ENCODE assay signal across 8 mouse cellular contexts in genomic region chr13:35905378-35905777, GRCm38 (mm10). TPM values are rescaled to one million over a fixed set of nuclear protein-coding genes. Genes with fewer than 3 reads are reported as not detected.
DNase-seq lines count a peak whose midpoint lies in the region; ATAC-seq and TF ChIP-seq lines count a peak whose summit lies in the region.

No protein-coding gene starts in this region.

- H3K4me2 ChIP-seq in forebrain, embryonic 13.5 days = peak overlapping the region; percentile 65
- peak overlapping the region; percentile 58 for H3K4me2 ChIP-seq in limb, embryonic 11.5 days (ENCODE audit: low read depth, severe bottlenecking)
- H3K4me2 ChIP-seq in neural tube, embryonic 13.5 days = peak overlapping the region; percentile 76

- peak overlapping the region; percentile 69 for H3K9ac ChIP-seq in MEL (ENCODE audit: control insufficient read depth, low read depth, low read length, poor library complexity, severe bottlenecking)
- H3K9ac ChIP-seq in forebrain, embryonic 13.5 days = peak overlapping the region; percentile 65
- peak overlapping the region; percentile 58 for H3K9ac ChIP-seq in limb, embryonic 11.5 days (ENCODE audit: low read length)
- peak overlapping the region; percentile 68 for H3K9ac ChIP-seq in neural tube, embryonic 13.5 days

- no peak for DNase-seq in heart, embryonic 10.5 days (ENCODE audit: low spot score)
- no peak for DNase-seq in heart, postnatal 25 days (ENCODE audit: low spot score)
- DNase-seq in MEL (ENCODE audit: low read depth, low spot score) = no peak
- DNase-seq in limb, embryonic 11.5 days (ENCODE audit: low spot score) = no peak
- no peak for DNase-seq in spleen, postnatal 36 days (ENCODE audit: low spot score in 2 of 2)
- no peak for DNase-seq in urinary bladder, postnatal 25 days (ENCODE audit: low spot score)

- WGBS in heart, embryonic 10.5 days = under 1% methylated on average over 13 of the region's 13 CpGs
- 2% methylated on average over 13 of the region's 13 CpGs for WGBS in forebrain, embryonic 13.5 days
- 3% methylated on average over 13 of the region's 13 CpGs for WGBS in limb, embryonic 11.5 days
- whole genome bisulfite sequencing in neural tube, embryonic 13.5 days = 2% methylated on average over 13 of the region's 13 CpGs

- H3K79me2 ChIP-seq in MEL (ENCODE audit: control insufficient read depth, insufficient read depth, low read length, poor library complexity) = no peaks in the 10 kb centered on the region; the same call in 1 of the 2 replicates

- no peaks in the 10 kb centered on the region for H3K9me3 ChIP-seq in heart, embryonic 10.5 days
- H3K9me3 ChIP-seq in MEL (replicated peaks; ENCODE audit: insufficient read depth, low read length) = no peaks in the 10 kb centered on the region
- H3K9me3 ChIP-seq in forebrain, embryonic 13.5 days (replicated peaks) = no peaks in the 10 kb centered on the region
- no peaks in the 10 kb centered on the region for H3K9me3 ChIP-seq in limb, embryonic 11.5 days (ENCODE audit: control insufficient read depth, low read length)
- no peaks in the 10 kb centered on the region for H3K9me3 ChIP-seq in neural tube, embryonic 13.5 days

- no peak for ATAC-seq in forebrain, embryonic 13.5 days
- no peak for ATAC-seq in limb, embryonic 11.5 days (ENCODE audit: insufficient number of reproducible peaks, low FRiP score, low TSS enrichment, low read depth)
- no peak for ATAC-seq in neural tube, embryonic 13.5 days (ENCODE audit: low read depth)

- H3K27me3 ChIP-seq in heart, embryonic 10.5 days (ENCODE audit: insufficient read depth, poor library complexity, severe bottlenecking) = no peaks in the 10 kb centered on the region
- H3K27me3 ChIP-seq in MEL (ENCODE audit: control insufficient read depth in 1 of 2, insufficient read depth in 2 of 2, low read length in 2 of 2) = no peaks in the 10 kb centered on the region
- no peaks in the 10 kb centered on the region for H3K27me3 ChIP-seq in forebrain, embryonic 13.5 days
- H3K27me3 ChIP-seq in limb, embryonic 11.5 days (ENCODE audit: control insufficient read depth, insufficient read depth, low read length) = no peaks in the 10 kb centered on the region
- no peaks in the 10 kb centered on the region for H3K27me3 ChIP-seq in neural tube, embryonic 13.5 days

- intact Hi-C loops in heart, postnatal 25 days (cut with DNase I) = loop anchor here (5.0 kb wide), 1 partner anchor 163 kb away; no protein-coding TSS in a partner anchor

- TF ChIP-seq CTCF in MEL (IDR thresholded peaks at IDR 0.05 in 2 of 3, conservative IDR thresholded peaks at IDR 0.05 in 1 of 3; ENCODE audit: control insufficient read depth in 1 of 3, insufficient read depth in 1 of 3, low read depth in 2 of 3, low read length in 3 of 3, poor library complexity in 1 of 3, severe bottlenecking in 1 of 3) = no peak

- no peak for TF ChIP-seq RAD21 in MEL (IDR thresholded peaks at IDR 0.05; ENCODE audit: low read depth, low read length)

- peak overlapping the region; percentile 75 for H3K27ac ChIP-seq in heart, embryonic 10.5 days
- H3K27ac ChIP-seq in MEL (ENCODE audit: control insufficient read depth, low read depth, low read length) = peak overlapping the region; percentile 56
- no peak overlapping the region for H3K27ac ChIP-seq in forebrain, embryonic 13.5 days
- H3K27ac ChIP-seq in limb, embryonic 11.5 days (replicated peaks; ENCODE audit: low read depth, low read length) = no peak overlapping the region
- H3K27ac ChIP-seq in neural tube, embryonic 13.5 days (replicated peaks) = no peak overlapping the region

- no peak for TF ChIP-seq POLR2A in MEL (IDR thresholded peaks at IDR 0.05; ENCODE audit: control insufficient read depth in 1 of 2, insufficient read depth in 1 of 2, low read depth in 1 of 2, low read length in 2 of 2, poor library complexity in 1 of 2)

- H3K4me1 ChIP-seq in heart, embryonic 10.5 days = no peaks in the 10 kb centered on the region
- H3K4me1 ChIP-seq in MEL (ENCODE audit: control insufficient read depth in 1 of 2, insufficient read depth in 2 of 2, low read length in 2 of 2) = peaks cover 2 to 8% of the 10 kb centered on the region in 2 experiments
- H3K4me1 ChIP-seq in forebrain, embryonic 13.5 days = peaks cover 7% of the 10 kb centered on the region; the same call in 1 of the 2 replicates
- H3K4me1 ChIP-seq in limb, embryonic 11.5 days (ENCODE audit: control insufficient read depth, insufficient read depth, low read length) = no peaks in the 10 kb centered on the region
- no peaks in the 10 kb centered on the region; the same call in 1 of the 2 replicates for H3K4me1 ChIP-seq in neural tube, embryonic 13.5 days (replicated peaks)

- peak overlapping the region; percentile 67 for H3K4me3 ChIP-seq in heart, embryonic 10.5 days
- peak overlapping the region; percentile 69 to 91 for H3K4me3 ChIP-seq in MEL (ENCODE audit: control insufficient read depth in 1 of 2, insufficient read depth in 1 of 2, low read depth in 2 of 2, low read length in 2 of 2)
- H3K4me3 ChIP-seq in forebrain, embryonic 13.5 days = peak overlapping the region; percentile 65
- peak overlapping the region; percentile 58 for H3K4me3 ChIP-seq in limb, embryonic 11.5 days (ENCODE audit: low read depth, low read length)
- H3K4me3 ChIP-seq in neural tube, embryonic 13.5 days = peak overlapping the region; percentile 65

- no peaks in the 10 kb centered on the region for H3K36me3 ChIP-seq in heart, embryonic 10.5 days
- H3K36me3 ChIP-seq in MEL (ENCODE audit: control insufficient read depth in 1 of 2, insufficient read depth in 2 of 2, low read length in 2 of 2) = peaks cover 0 to 3% of the 10 kb centered on the region in 2 experiments; a peak in 1 of 4 replicates
- H3K36me3 ChIP-seq in forebrain, embryonic 13.5 days (ENCODE audit: poor library complexity, severe bottlenecking) = no peaks in the 10 kb centered on the region
- H3K36me3 ChIP-seq in limb, embryonic 11.5 days (ENCODE audit: control insufficient read depth, insufficient read depth, low read length) = no peaks in the 10 kb centered on the region
- no peaks in the 10 kb centered on the region for H3K36me3 ChIP-seq in neural tube, embryonic 13.5 days

- TF ChIP-seq EP300 in MEL (IDR thresholded peaks at IDR 0.05; ENCODE audit: low read depth in 1 of 2, low read length in 2 of 2) = no peak

TF ChIP-seq in MEL, 35 proteins besides CTCF, POLR2A, EP300 and RAD21:
- no peak for TF ChIP-seq NRF1 (IDR thresholded peaks at IDR 0.05; ENCODE audit: insufficient read depth, low read depth, low read length, poor library complexity, severe bottlenecking)
- no peak for TF ChIP-seq MYC (IDR thresholded peaks at IDR 0.05; ENCODE audit: low read depth, low read length)
- TF ChIP-seq USF2 (IDR thresholded peaks at IDR 0.05; ENCODE audit: borderline replicate concordance in 1 of 2, insufficient read depth in 1 of 2, low read depth in 1 of 2, low read length in 2 of 2) = no peak
- TF ChIP-seq POLR2AphosphoS2 (IDR thresholded peaks at IDR 0.05; ENCODE audit: low read length) = no peak
- TF ChIP-seq UBTF (IDR thresholded peaks at IDR 0.05; ENCODE audit: borderline replicate concordance, insufficient read depth, low read depth, low read length) = no peak
- TF ChIP-seq KAT2A (conservative IDR thresholded peaks at IDR 0.05; ENCODE audit: low read depth, low read length) = no peak
- TF ChIP-seq TBP (IDR thresholded peaks at IDR 0.05; ENCODE audit: low read depth, low read length) = no peak
- TF ChIP-seq ZKSCAN1 (IDR thresholded peaks at IDR 0.05; ENCODE audit: low read depth, low read length) = no peak
- TF ChIP-seq CHD1 (IDR thresholded peaks at IDR 0.05; ENCODE audit: low read depth, low read length) = no peak
- no peak for TF ChIP-seq ELF1 (IDR thresholded peaks at IDR 0.05; ENCODE audit: low read depth, low read length)
- no peak for TF ChIP-seq MAFK (IDR thresholded peaks at IDR 0.05; ENCODE audit: borderline replicate concordance, low read depth, low read length)
- no peak for TF ChIP-seq MYB (IDR thresholded peaks at IDR 0.05; ENCODE audit: low read depth, low read length)
- TF ChIP-seq MXI1 (IDR thresholded peaks at IDR 0.05; ENCODE audit: low read depth, low read length) = no peak
- TF ChIP-seq SIN3A (IDR thresholded peaks at IDR 0.05; ENCODE audit: low read length) = no peak
- TF ChIP-seq ETS1 (IDR thresholded peaks at IDR 0.05; ENCODE audit: low read depth, low read length) = no peak
- no peak for TF ChIP-seq BHLHE40 (IDR thresholded peaks at IDR 0.05; ENCODE audit: borderline replicate concordance, low read depth, low read length)
- TF ChIP-seq MEF2A (IDR thresholded peaks at IDR 0.05; ENCODE audit: extremely low read depth, insufficient replicate concordance, low read depth, low read length, poor library complexity, severe bottlenecking) = no peak
- no peak for TF ChIP-seq ZMIZ1 (IDR thresholded peaks at IDR 0.05; ENCODE audit: low read depth, low read length)

RNA-seq across cellular contexts. Expression of gene Rpp40, which starts 0.8 kb away (rescaled TPM):
- 16.6 and 21.9 TPM in 2 replicates for polyA plus RNA-seq in heart, embryonic 10.5 days (2016; fragmentation: Nextera tagmentation; extraction: Ambion mirVana)
- 1 to 10 TPM; 2.9 to 5.1 TPM for total RNA-seq in heart, postnatal 25 days (2021)
- total RNA-seq in MEL (2012; rRNA removed) = 28.3 and 31.6 TPM in 2 replicates
- 10 to 100 TPM in 1 of 2 experiments, not detected in 1; 22.8 TPM for polyA plus RNA-seq in MEL (2012; ENCODE audit: insufficient read depth in 1 of 2, insufficient read length in 2 of 2, low read depth in 1 of 2, low replicate concordance in 2 of 2, missing spikeins in 1 of 2)
- polyA plus RNA-seq in forebrain, embryonic 13.5 days (2015; fragmentation: Nextera tagmentation; extraction: Ambion mirVana) = 10.5 and 12.7 TPM in 2 replicates
- polyA plus RNA-seq in limb, embryonic 11.5 days (2014; fragmentation: Nextera tagmentation; extraction: Ambion mirVana) = 27.0 and 28.4 TPM in 2 replicates
- polyA plus RNA-seq in neural tube, embryonic 13.5 days (2015; fragmentation: Nextera tagmentation; extraction: Ambion mirVana) = 11.6 and 13.4 TPM in 2 replicates

RNA-seq across cellular contexts. Expression of gene Ppp1r3g, which starts 53.3 kb away (rescaled TPM):
- polyA plus RNA-seq in heart, embryonic 10.5 days (2016; fragmentation: Nextera tagmentation; extraction: Ambion mirVana) = 6.2 and 7.6 TPM in 2 replicates
- under 1 TPM; 0.45 to 0.47 TPM for total RNA-seq in heart, postnatal 25 days (2021)
- total RNA-seq in MEL (2012; rRNA removed) = not detected in 2 replicates
- not detected for polyA plus RNA-seq in MEL (2012; ENCODE audit: insufficient read depth in 1 of 2, insufficient read length in 2 of 2, low read depth in 1 of 2, low replicate concordance in 2 of 2, missing spikeins in 1 of 2)
- 1.7 and 1.8 TPM in 2 replicates for polyA plus RNA-seq in forebrain, embryonic 13.5 days (2015; fragmentation: Nextera tagmentation; extraction: Ambion mirVana)
- polyA plus RNA-seq in limb, embryonic 11.5 days (2014; fragmentation: Nextera tagmentation; extraction: Ambion mirVana) = 0.92 and 1.6 TPM in 2 replicates
- polyA plus RNA-seq in neural tube, embryonic 13.5 days (2015; fragmentation: Nextera tagmentation; extraction: Ambion mirVana) = 0.15 and 0.40 TPM in 2 replicates

Comparison
In these comparisons a context has a peak if more than half of its experiments do, and no peak if none do; other contexts are left out.
1. H3K27ac ChIP-seq: peak in heart, embryonic 10.5 days (single experiment) and MEL (single experiment); none in forebrain, embryonic 13.5 days (single experiment), limb, embryonic 11.5 days (single experiment) and neural tube, embryonic 13.5 days (single experiment).
2. Peak in every context shown above with its lines, with median percentiles within 50 percentile points of each other: H3K4me3 ChIP-seq, H3K9ac ChIP-seq and H3K4me2 ChIP-seq.